Mouse (Mus musculus): Measurements from ENCODE around the gene Cemip. TPM values are rescaled to one million over a fixed set of nuclear protein-coding genes. Genes with fewer than 3 reads are reported as not detected.

Cemip gene
- polyA plus RNA-seq, 1 experiment from 2014 or later: 0.62 TPM

DNA sequence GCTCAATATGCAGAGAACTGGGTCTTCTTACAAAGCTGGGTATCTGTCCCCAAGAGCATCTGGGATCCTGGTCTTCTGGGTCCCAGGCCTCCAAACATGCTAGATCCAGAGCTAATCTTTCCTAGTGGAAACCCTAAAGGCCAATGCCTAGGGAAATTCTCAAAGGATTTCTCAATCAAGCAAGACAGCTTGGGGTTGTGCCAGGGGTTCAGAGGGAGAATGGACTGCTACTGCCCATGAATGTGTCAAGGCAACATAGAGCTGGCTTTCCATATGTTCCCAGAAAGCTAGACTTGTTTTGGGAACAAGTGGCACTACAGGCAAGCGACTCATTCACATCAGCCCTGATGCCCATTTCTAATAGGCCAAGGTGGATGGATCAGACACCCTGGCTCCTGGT is 107.9 kb downstream of the Cemip start:
- Histone ChIP-seq H3K9ac (no peak overlapping the region), H3K27ac (replicated peaks) (no peak overlapping the region), H3K4me1 (replicated peaks) (no peaks in the 10 kb centered on the region), H3K36me3 (no peaks in the 10 kb centered on the region), H3K4me2 (no peak overlapping the region), H3K27me3 (no peaks in the 10 kb centered on the region), H3K9me3 (no peaks in the 10 kb centered on the region), H3K4me3 (no peak overlapping the region)
- ATAC-seq (ENCODE audit: low FRiP score, low read depth): no peak
- 92% methylated on average over 1 of the region's 1 CpGs for WGBS

DNA sequence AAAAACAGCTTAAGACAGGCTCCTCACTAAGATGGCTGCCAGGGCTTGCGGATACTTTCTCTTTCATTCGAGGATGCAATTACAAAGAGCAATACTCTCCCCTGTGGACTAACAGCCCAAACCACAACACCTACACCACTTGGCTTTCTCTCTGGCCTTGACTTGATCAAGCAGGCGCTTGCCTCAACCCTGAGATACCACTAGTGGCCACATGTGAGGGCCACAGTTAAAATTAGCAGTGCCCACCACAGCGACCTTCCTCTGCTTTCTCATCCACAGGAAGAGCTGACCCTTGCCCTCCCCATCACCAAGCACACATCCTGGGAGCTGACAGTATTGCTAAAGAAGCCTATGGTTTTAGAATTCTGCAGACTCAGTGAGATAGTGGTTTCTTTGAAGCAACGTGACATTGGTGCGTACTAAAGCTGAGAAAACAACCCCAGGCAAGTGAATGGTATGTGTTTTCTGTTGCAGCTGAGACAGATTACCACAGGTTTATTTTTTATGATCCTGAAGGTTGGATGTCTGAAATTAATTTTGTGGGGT is 109.8 kb downstream of the Cemip start:
- 81% methylated on average over 6 of the region's 6 CpGs for WGBS
- no peaks in the 10 kb centered on the region for H3K4me1 ChIP-seq (replicated peaks)
- H3K4me3 ChIP-seq: no peak overlapping the region
- no peak overlapping the region for H3K4me2 ChIP-seq
- no peak for ATAC-seq (ENCODE audit: low FRiP score, low read depth)
- no peaks in the 10 kb centered on the region for H3K36me3 ChIP-seq
- no peaks in the 10 kb centered on the region for H3K9me3 ChIP-seq
- no peak overlapping the region for H3K27ac ChIP-seq (replicated peaks)
- H3K27me3 ChIP-seq: no peaks in the 10 kb centered on the region
- no peak overlapping the region for H3K9ac ChIP-seq

DNA sequence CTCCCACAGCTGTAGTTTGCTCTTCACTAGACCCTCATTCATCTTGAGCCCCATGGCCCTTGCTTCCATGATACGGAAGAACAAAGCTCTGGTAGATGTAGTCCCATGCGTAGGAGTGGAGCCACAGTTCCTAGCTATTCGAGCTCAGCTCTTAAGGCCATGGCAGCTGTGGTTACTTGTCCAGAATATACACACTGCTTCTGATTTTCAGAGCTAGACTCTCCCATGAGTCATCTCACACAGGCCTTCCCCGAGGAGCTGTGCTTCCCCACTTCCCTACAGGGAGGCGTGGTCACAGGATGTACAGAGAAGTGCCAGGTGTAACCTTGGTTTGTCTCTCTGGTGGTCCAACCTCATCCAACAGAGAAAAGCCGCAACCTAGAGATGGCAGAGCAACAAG is 111.0 kb downstream of the Cemip start:
- no peaks in the 10 kb centered on the region for H3K9me3 ChIP-seq
- ATAC-seq (ENCODE audit: low FRiP score, low read depth): no peak
- 90% methylated on average over 6 of the region's 6 CpGs for WGBS
- no peaks in the 10 kb centered on the region for H3K27me3 ChIP-seq
- no peak overlapping the region for H3K4me3 ChIP-seq
- H3K4me2 ChIP-seq: no peak overlapping the region
- H3K9ac ChIP-seq: no peak overlapping the region
- no peaks in the 10 kb centered on the region for H3K36me3 ChIP-seq
- no peak overlapping the region for H3K27ac ChIP-seq (replicated peaks)
- no peaks in the 10 kb centered on the region for H3K4me1 ChIP-seq (replicated peaks)

DNA sequence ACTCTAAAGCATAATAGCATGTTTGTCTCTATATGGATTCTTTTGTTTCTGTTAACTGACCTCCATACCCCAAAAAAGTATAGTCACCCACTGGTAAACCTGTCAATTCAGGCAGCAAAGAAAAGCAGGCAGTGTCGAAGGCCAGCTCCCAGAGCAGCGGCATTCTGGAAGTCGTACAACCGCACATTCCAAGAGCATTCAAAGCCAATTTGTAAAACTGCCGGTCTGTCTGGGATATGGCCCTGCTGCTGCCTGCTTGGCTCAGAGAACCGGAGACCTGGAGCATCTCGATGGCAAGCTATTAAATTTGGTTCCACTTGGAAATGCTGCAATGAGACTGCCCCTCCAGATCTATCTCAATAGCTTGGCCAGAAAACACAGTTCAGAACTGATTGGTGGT is 113.8 kb downstream of the Cemip start:
- no peak overlapping the region for H3K9ac ChIP-seq
- ATAC-seq (ENCODE audit: low FRiP score, low read depth): no peak
- H3K36me3 ChIP-seq: no peaks in the 10 kb centered on the region
- H3K4me3 ChIP-seq: no peak overlapping the region
- H3K4me1 ChIP-seq (replicated peaks): no peaks in the 10 kb centered on the region
- no peaks in the 10 kb centered on the region for H3K27me3 ChIP-seq
- no peak overlapping the region for H3K27ac ChIP-seq (replicated peaks)
- H3K9me3 ChIP-seq: no peaks in the 10 kb centered on the region
- no peak overlapping the region for H3K4me2 ChIP-seq
- 55% methylated on average over 7 of the region's 7 CpGs for WGBS

DNA sequence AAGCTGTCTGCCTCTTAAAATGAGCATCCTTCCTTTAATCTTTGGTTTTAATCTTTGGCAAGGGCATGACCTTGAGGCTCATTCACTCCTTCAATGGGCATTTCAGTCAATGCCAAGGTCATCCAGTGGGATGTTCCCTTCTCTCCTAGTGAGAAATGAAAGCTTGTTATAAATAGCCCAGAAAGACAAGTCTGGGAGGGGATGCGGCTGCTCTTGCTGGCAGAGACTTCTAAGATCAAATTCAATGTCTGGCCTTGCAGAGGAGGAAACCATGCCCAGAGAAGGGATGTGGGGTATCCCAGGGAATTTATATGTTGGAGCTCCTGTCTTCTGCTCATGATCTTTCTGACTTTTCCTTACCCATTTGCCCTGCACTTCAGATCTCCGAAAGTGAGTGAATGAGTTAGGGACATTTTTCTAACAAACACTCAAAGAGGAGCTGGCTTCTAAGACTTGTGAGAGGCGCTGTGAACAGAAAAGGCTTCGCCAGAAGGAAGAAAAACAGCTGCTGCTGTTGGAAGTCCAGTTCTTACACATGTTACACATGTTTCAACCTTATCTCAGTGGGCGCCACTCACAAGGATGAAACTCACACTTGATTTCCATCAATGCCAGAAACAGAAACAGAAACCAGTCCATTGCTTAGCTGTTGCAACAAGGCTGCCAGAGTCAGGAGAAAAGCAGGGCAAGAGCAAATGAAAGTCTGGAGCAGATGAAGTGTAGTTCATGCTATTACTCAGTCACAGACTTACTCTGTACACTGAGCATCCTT is 120.1 kb downstream of the Cemip start:
- no peak overlapping the region for H3K4me2 ChIP-seq
- no peak overlapping the region for H3K4me3 ChIP-seq
- H3K9me3 ChIP-seq: no peaks in the 10 kb centered on the region
- H3K27me3 ChIP-seq: no peaks in the 10 kb centered on the region
- H3K36me3 ChIP-seq: no peaks in the 10 kb centered on the region
- no peak for ATAC-seq (ENCODE audit: low FRiP score, low read depth)
- no peaks in the 10 kb centered on the region for H3K4me1 ChIP-seq (replicated peaks)
- no peak overlapping the region for H3K9ac ChIP-seq
- no peak overlapping the region for H3K27ac ChIP-seq (replicated peaks)
- 91% methylated on average over 5 of the region's 5 CpGs for WGBS

DNA sequence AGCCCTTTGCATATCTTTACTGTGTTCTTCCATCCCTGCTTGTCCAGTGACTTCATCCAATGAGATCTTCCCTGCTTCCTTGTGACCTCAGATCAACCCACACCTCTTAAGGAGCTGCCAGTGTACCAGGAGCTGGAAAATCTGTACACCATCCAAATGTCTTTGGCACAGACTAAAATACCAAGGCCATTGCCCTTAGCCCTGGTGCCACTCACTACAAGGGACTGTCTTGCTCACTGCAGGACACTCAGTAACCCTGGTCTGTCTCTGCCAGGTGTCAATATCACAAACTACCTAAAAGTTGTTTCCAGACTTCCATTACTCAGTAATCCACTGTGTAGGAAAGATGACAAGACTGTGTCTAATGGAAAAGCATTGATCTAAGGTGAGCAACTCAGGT is 121.1 kb downstream of the Cemip start:
- no peak for ATAC-seq (ENCODE audit: low FRiP score, low read depth)
- no peak overlapping the region for H3K4me2 ChIP-seq

DNA sequence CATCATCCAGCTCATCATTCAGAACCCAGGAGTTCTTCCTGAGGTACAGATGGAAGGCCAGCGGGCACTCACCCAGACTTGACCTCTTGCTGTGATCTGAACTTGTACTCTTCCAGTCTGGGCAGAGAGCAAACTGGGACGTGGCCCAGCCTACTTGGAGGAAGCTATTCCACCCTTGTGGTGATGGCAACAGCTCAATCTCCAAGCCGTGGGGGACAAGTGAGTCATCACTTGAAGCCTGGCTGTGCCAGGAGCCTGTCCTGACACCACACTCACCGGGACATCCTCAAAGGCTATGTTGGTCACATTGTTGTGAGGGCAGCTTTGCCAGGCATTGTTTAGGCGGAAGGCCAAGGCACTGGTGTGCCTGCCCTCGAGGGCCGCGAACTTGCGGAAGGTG is 133.8 kb downstream of the Cemip start:
- H3K9me3 ChIP-seq: no peaks in the 10 kb centered on the region
- H3K27ac ChIP-seq (replicated peaks): no peak overlapping the region
- H3K36me3 ChIP-seq: no peaks in the 10 kb centered on the region
- H3K9ac ChIP-seq: no peak overlapping the region
- WGBS: 91% methylated on average over 9 of the region's 9 CpGs
- H3K4me3 ChIP-seq: no peak overlapping the region
- ATAC-seq (ENCODE audit: low FRiP score, low read depth): no peak
- H3K27me3 ChIP-seq: no peaks in the 10 kb centered on the region
- no peaks in the 10 kb centered on the region for H3K4me1 ChIP-seq (replicated peaks)
- H3K4me2 ChIP-seq: no peak overlapping the region

More for the DNA sequence above, 121.1 kb downstream of the Cemip start:
- H3K4me3 ChIP-seq: no peak overlapping the region
- H3K27ac ChIP-seq (replicated peaks): no peak overlapping the region
- H3K4me1 ChIP-seq (replicated peaks): no peaks in the 10 kb centered on the region
- no peaks in the 10 kb centered on the region for H3K27me3 ChIP-seq
- no peak overlapping the region for H3K9ac ChIP-seq
- no peaks in the 10 kb centered on the region for H3K36me3 ChIP-seq
- no peaks in the 10 kb centered on the region for H3K9me3 ChIP-seq

DNA sequence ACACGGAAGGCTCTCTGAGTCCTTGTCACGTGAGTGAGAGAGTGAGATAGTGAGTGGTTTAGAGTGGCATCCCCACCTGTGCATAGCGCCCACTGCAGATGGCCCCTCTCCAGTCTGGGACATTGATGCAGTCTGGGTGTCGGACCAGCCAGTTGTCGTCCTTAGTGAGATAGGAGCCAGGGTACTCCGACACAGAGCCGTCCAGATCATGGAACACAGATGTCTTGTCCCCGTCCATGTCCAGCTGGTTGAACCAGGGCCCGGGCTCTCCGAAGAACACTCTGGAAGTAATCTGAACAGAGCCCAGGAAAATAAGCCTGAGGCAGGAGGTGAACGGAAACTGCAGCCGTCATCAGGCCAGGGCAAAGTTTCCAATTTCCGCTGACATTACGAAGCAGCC is 135.0 kb downstream of the Cemip start:
- Histone ChIP-seq H3K4me1 (replicated peaks) (no peaks in the 10 kb centered on the region), H3K36me3 (no peaks in the 10 kb centered on the region), H3K4me2 (no peak overlapping the region), H3K4me3 (no peak overlapping the region), H3K27ac (replicated peaks) (no peak overlapping the region), H3K9ac (no peak overlapping the region), H3K27me3 (no peaks in the 10 kb centered on the region), H3K9me3 (no peaks in the 10 kb centered on the region)
- WGBS: 95% methylated on average over 14 of the region's 14 CpGs
- ATAC-seq (ENCODE audit: low FRiP score, low read depth): no peak

DNA sequence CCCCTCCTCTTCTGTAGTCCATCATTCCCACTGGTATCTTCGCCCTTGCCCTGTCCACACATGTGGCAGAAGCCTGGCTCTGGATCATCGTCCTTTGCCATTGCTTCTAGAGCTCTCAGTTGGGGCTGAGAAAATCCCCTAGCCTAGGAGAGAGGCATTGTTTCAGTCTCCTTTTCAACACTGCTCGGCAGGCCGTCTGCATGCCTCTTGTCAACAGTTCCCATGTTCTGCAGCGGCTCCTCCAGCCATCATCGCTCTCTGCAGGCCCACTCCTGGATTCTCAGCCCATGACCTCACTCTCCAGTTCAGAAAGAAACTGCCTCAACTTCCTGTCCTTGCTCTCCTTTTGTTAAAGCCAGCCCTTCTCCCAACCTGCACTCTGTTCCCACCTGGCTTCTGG is 136.6 kb downstream of the Cemip start:
- no peak for ATAC-seq (ENCODE audit: low FRiP score, low read depth)
- Histone ChIP-seq H3K27ac (replicated peaks) (no peak overlapping the region), H3K27me3 (no peaks in the 10 kb centered on the region), H3K4me1 (replicated peaks) (no peaks in the 10 kb centered on the region), H3K4me3 (no peak overlapping the region), H3K36me3 (no peaks in the 10 kb centered on the region), H3K9me3 (no peaks in the 10 kb centered on the region), H3K9ac (no peak overlapping the region), H3K4me2 (no peak overlapping the region)
- 61% methylated on average over 6 of the region's 6 CpGs for WGBS

DNA sequence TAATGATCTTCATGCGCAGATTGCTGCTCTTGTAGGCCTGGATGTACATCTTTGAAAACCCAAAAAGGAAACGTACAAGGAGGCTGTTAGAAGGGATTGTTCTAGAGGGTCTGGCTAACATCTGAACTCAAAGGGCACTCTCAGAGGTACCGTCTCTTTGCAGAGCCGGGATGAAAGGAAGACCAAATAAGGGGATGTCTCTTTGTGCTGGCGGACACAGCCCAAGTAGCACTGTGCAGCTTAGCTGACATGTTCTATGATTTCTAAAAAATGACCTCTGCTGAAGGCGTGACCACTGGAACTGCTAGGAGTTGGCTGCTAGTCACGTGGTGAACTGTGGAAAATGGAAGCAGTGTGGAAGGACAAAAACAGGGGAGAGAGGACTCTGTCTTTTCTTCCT is 137.6 kb downstream of the Cemip start:
- no peak overlapping the region for H3K9ac ChIP-seq
- no peaks in the 10 kb centered on the region for H3K9me3 ChIP-seq
- no peak overlapping the region for H3K27ac ChIP-seq (replicated peaks)
- no peak overlapping the region for H3K4me2 ChIP-seq
- ATAC-seq (ENCODE audit: low FRiP score, low read depth): no peak
- 73% methylated on average over 7 of the region's 7 CpGs for WGBS
- no peak overlapping the region for H3K4me3 ChIP-seq
- H3K27me3 ChIP-seq: no peaks in the 10 kb centered on the region
- H3K36me3 ChIP-seq: no peaks in the 10 kb centered on the region
- H3K4me1 ChIP-seq (replicated peaks): no peaks in the 10 kb centered on the region

DNA sequence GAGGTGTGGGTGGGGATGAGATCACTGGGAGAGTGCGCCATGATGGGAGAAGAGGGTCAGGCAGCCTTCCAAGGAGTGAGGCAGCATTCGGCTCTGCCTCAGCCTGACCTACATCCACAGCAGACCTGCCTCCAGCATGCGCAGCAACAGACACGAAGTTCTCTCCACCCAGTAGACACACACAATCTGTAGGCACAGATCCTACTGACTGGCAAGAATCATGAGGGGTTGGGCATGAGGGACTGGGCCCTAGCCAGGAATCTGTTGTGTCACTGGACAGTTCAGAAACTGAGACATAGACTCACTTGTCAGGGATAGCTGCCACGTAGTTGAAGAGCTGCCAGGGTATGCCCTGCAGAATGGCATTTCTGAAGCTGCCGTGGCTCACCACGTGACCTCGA is 144.6 kb downstream of the Cemip start:
- no peak overlapping the region for H3K9ac ChIP-seq
- H3K4me2 ChIP-seq: no peak overlapping the region
- no peak overlapping the region for H3K4me3 ChIP-seq
- ATAC-seq (ENCODE audit: low FRiP score, low read depth): no peak
- H3K4me1 ChIP-seq (replicated peaks): no peaks in the 10 kb centered on the region
- H3K9me3 ChIP-seq: no peaks in the 10 kb centered on the region
- no peaks in the 10 kb centered on the region for H3K36me3 ChIP-seq
- H3K27me3 ChIP-seq: no peaks in the 10 kb centered on the region
- 86% methylated on average over 8 of the region's 8 CpGs for WGBS
- no peak overlapping the region for H3K27ac ChIP-seq (replicated peaks)

DNA sequence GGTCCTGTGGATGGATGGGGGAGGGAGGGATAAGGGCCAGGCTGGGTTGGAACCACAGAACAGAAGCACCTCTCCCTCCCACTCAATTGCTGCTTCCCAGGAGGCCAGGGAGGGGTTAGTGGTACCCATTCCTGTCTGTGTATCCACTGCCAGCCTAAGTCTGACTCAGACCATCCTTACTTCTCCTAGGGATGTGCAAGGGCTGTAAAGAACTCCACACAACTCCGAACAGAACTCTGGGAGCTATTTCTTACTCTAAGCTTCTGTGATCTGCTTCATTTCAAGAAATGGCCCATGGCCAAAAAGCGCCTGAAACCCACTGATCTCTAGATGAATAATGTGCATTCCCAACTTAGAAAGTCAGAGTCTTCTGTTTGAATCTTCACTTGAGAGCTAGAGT is 146.2 kb downstream of the Cemip start:
- ATAC-seq (ENCODE audit: low FRiP score, low read depth): no peak
- Histone ChIP-seq H3K27me3 (no peaks in the 10 kb centered on the region), H3K9ac (no peak overlapping the region), H3K36me3 (no peaks in the 10 kb centered on the region), H3K27ac (replicated peaks) (no peak overlapping the region), H3K4me2 (no peak overlapping the region), H3K9me3 (no peaks in the 10 kb centered on the region), H3K4me3 (no peak overlapping the region), H3K4me1 (replicated peaks) (no peaks in the 10 kb centered on the region)
- 86% methylated on average over 2 of the region's 2 CpGs for WGBS

Data from hindbrain, embryonic 15.5 days (tissue).